Mouse (Mus musculus): ENCODE results near the gene Prss16. TPM values are rescaled to one million over a fixed set of nuclear protein-coding genes. Genes with fewer than 3 reads are reported as not detected.

Gene Prss16
- polyA plus RNA-seq (2015; fragmentation: Nextera tagmentation; extraction: Ambion mirVana) = 0.25 and 0.39 TPM in 2 replicates

DNA sequence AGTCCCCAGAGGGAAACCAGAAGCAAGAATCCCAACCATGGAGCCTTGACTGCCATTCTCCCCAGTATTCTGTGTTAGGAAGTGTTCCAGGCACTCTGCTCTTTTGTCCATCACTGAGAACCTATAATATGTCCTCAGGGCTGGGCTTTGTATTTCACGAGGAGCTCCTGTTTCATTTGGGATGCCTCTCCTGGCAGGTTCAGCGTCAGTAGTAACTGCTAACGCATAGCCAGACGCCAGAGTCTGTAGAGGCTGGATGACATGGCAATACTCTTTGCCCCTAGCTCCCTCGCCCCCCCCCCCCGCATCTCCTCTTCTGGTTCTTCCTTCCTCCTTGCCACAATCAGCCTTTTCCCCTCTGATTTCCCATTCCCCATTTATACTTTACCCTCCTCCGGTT, at the start of gene Prss16:
Gene Prss16 (minus strand): TSS at position 101 of the 400 bp plus-strand sequence.
- 22% methylated on average over 6 of the region's 7 CpGs for WGBS (ENCODE audit: insufficient replicate concordance)
- ATAC-seq (ENCODE audit: low read depth) (no peak), DNase-seq (no peak)
- no peak within 1 kb of the TSS for H3K27ac ChIP-seq
- H3K9ac ChIP-seq = no peak within 1 kb of the TSS
- H3K4me3 ChIP-seq (replicated peaks) = no peak within 1 kb of the TSS
- H3K4me1 ChIP-seq (replicated peaks) = peaks cover 35% of the 10 kb centered on the region
- no peaks in the 10 kb centered on the region for H3K9me3 ChIP-seq (replicated peaks)
- no peaks in the 10 kb centered on the region for H3K36me3 ChIP-seq
- no peak within 1 kb of the TSS for H3K4me2 ChIP-seq
- H3K27me3 ChIP-seq = peaks cover 93% of the 10 kb centered on the region

DNA sequence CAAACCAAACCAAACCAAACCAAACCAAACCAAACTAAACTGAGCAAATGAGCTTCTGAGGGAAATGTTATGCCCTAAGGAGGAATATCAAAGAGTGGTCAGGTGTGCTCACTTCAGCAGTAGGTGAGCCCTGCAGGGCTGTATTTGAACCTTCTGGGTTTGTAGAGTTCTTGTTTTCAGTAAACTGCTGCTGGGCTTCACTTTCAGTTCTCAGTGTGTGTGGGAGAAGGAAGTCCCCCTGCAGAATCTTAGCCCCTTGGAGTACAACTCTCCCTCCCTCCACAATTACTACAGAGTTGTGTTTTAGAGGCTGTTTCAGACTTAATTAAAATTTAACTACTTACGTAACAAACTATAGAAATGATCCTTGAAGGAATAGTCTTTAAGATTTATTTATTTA, 44.2 kb upstream of the Prss16 start:
- Histone ChIP-seq H3K27ac (no peak overlapping the region), H3K4me2 (no peak overlapping the region), H3K4me1 (replicated peaks) (peaks cover 32% of the 10 kb centered on the region), H3K9ac (no peak overlapping the region), H3K36me3 (no peaks in the 10 kb centered on the region), H3K9me3 (replicated peaks) (no peaks in the 10 kb centered on the region), H3K27me3 (no peaks in the 10 kb centered on the region), H3K4me3 (replicated peaks) (no peak overlapping the region)
- DNase-seq = no peak
- 82% methylated on average over 1 of the region's 1 CpGs for WGBS (ENCODE audit: insufficient replicate concordance)
- ATAC-seq (ENCODE audit: low read depth) = no peak

DNA sequence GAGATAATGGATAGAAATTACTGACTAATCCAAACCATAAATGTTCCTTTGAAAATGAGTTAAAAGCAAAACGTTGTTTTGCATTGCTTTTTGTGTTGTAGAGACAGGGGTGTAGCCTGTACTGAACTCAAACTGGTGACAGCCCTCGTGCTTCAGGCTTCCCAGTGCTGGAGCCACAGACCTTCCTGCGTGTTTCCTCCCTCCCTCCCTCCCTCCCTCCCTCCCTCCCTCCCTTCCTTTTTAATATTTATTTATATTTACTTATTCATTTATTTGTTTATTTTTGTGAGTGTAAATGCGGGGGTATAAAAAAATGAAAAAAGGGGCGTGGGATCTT, 41.9 kb upstream of the Prss16 start:
- WGBS (ENCODE audit: insufficient replicate concordance) = 6% methylated on average over 5 of the region's 5 CpGs
- ATAC-seq (ENCODE audit: low read depth) (no peak), DNase-seq (no peak)
- no peaks in the 10 kb centered on the region for H3K36me3 ChIP-seq
- H3K9ac ChIP-seq = peak overlapping the region; percentile 77
- peaks cover 36% of the 10 kb centered on the region for H3K4me1 ChIP-seq (replicated peaks)
- H3K9me3 ChIP-seq (replicated peaks) = no peaks in the 10 kb centered on the region
- H3K27me3 ChIP-seq = no peaks in the 10 kb centered on the region
- peak overlapping the region; percentile 85 for H3K4me2 ChIP-seq
- peak overlapping the region; percentile 70; the same call in 1 of the 2 replicates for H3K27ac ChIP-seq
- peak overlapping the region; percentile 65 for H3K4me3 ChIP-seq (replicated peaks)

DNA sequence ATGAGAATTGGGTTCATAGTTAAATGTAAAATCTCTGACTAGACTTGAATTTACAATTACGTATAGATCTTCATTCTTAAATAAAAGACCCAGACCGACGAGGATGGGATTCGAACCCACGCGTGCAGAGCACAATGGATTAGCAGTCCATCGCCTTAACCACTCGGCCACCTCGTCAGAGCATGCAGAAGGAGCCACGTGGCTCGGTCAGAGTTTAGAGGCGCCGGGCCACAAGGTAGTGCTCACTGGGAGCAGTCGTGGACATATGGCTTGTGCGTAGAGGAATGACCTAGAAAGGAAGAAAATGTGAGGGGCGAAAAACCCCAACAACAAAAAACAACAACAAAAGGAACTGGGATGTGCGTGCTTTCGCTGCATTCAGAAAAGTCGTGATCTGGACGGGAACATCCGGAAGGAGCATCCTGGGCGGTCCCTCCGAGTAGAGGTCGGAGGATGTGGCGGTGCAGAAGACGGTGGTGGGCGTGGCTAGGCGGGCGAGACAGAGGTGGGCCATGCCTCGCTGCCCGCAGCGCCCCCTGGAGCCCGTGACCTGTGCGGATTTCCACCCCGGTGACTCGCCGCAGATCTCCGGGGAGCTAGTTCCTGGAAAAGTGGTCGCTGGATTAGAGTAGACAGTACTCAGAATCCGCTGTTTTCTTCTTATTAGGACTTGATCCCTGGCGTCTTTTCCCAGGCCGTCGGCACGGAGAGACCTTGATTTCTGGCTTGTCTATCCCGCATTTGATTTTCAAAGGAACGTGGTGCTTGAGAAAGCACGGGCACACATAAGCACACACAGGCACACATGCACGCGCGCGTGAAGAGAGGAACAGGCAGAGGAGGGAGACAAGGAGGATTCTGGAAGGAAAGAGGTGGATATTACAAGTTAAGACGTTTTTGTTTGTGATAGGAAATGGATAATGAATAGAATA, 41.3 kb upstream of the Prss16 start:
- under 1% methylated on average over 52 of the region's 52 CpGs for WGBS (ENCODE audit: insufficient replicate concordance)
- Histone ChIP-seq H3K36me3 (no peaks in the 10 kb centered on the region), H3K9ac (peak overlapping the region; percentile 77), H3K4me3 (replicated peaks) (peak overlapping the region; percentile 65), H3K27me3 (no peaks in the 10 kb centered on the region), H3K4me2 (peak overlapping the region; percentile 85), H3K4me1 (replicated peaks) (peaks cover 42% of the 10 kb centered on the region), H3K9me3 (replicated peaks) (no peaks in the 10 kb centered on the region), H3K27ac (peak overlapping the region; percentile 74)
- ATAC-seq (ENCODE audit: low read depth) (peak; percentile 96), DNase-seq (peak; percentile 93)

DNA sequence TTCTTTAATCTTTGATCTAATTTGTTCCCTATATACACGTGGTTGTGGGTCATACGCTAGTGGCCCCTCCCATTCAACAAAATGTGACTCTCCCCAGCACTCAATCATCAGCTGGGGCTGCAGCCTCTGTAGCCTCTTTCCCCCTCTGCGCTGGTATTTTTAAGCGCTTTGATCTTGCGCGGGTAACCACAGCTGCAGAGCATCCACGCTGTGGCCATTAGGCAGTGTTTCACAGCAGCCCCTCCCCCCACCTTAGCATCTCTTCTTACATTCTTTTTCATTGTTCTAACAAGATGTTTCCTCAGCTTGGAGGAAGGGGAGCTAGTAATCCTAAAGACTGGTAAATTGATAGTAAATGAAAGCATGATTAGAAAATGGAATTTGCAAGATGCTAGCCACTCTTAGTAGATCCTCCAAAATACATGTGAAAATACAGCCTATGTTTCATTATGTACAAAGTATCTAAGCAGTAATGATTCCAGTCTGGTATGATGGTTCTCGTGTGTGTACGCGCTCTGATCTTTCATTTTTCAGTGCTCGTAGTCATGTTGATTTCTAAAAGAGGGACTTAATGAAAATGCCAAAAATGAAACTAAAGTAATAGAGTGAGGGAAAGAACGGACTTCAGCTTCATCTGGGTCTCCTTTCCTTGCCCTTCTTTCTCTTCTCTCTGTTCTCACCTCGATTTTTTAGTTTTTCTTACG, 40.3 kb upstream of the Prss16 start:
- Histone ChIP-seq H3K4me3 (replicated peaks) (peak overlapping the region; percentile 65), H3K9me3 (replicated peaks) (no peaks in the 10 kb centered on the region), H3K36me3 (no peaks in the 10 kb centered on the region), H3K4me2 (peak overlapping the region; percentile 85), H3K27ac (peak overlapping the region; percentile 74), H3K9ac (peak overlapping the region; percentile 74), H3K4me1 (replicated peaks) (peaks cover 45% of the 10 kb centered on the region), H3K27me3 (no peaks in the 10 kb centered on the region)
- no peak for DNase-seq
- no peak for ATAC-seq (ENCODE audit: low read depth)
- WGBS (ENCODE audit: insufficient replicate concordance) = 1% methylated on average over 14 of the region's 14 CpGs

DNA sequence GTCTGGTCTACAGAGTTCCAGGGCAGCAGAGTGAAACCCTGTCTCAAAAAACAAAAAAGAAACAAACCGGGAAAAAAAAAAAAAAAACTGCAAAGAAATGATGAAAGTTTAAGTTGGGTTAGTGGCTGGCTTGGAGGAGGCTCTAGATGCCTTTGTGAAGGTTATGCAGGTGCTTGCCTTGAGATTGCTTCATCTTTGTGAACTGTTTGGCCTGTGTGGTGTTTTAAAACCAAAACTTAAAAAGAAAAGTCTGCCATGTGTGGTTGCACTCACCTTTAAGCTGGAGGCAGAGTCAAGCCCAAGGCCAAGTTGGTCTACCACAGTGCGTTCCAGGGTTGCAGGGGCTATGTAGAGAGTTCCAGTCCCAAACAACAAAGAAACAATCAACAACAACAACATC, 39.5 kb upstream of the Prss16 start:
- Histone ChIP-seq H3K27me3 (no peaks in the 10 kb centered on the region), H3K36me3 (no peaks in the 10 kb centered on the region), H3K9ac (no peak overlapping the region), H3K4me3 (replicated peaks) (0 out of 2 replicates have a peak overlapping the region, but pooled peaks have one; percentile 2), H3K4me1 (replicated peaks) (peaks cover 52% of the 10 kb centered on the region), H3K9me3 (replicated peaks) (no peaks in the 10 kb centered on the region), H3K4me2 (peak overlapping the region; percentile 34; the same call in 1 of the 2 replicates), H3K27ac (no peak overlapping the region)
- ATAC-seq (ENCODE audit: low read depth) = no peak
- DNase-seq = no peak
- WGBS (ENCODE audit: insufficient replicate concordance) = 56% methylated on average over 2 of the region's 2 CpGs

DNA sequence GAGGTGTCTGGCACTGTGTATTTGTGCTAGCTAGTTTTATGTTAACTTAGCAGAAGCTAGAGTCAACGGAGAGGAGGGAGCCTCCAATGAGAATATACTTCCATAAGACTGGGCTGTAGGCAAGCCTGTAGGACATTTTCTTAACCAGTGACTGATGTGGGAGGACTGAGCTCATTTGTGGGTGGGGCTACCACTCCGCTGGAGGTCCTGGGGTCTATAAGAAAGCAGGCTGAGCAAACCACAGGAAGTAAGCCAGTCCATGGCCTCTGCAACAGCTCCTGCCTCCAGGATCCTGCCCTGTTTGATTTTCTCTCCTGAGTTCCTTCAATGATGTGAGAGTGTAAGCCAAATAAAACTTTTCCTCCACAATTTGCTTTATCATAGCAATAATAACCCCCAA, 35.8 kb upstream of the Prss16 start:
- DNase-seq = no peak

DNA sequence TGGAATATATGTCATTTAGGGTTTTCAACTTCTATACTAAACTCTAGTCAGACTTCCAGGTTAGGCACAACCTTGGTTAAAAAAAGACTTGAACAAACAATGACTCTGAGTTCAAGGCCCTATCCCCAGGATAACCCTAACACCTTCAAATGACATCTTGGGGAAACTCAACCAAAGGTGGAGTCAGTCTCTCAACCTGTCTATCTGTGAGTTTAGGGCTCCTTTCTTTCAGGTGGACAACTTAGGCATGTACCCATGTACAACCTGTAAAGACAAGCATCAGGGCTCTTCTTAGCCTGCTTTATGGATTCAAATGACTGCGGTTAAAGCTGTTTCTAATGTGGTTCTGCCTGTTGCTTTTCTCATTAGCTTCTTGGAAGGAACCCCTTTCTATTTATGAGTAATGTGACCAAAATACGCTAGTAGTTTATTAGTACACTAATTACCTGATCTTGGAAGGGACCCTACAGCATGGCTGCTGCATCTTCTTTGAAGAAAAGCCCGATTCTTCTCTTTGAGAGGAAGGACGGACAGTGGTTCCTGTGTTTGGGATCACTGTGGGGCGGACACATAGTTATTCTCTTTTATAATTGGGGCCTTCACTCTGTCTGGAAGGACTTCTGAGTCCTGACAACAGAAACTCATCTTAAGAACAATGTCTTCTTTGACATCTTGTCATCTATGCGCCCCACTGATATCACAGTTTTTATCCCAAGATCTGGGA, 35.1 kb upstream of the Prss16 start:
- peak overlapping the region; percentile 54 for H3K4me3 ChIP-seq (replicated peaks)
- peak overlapping the region; percentile 62 for H3K4me2 ChIP-seq
- H3K27ac ChIP-seq = peak overlapping the region; percentile 96
- DNase-seq (no peak), ATAC-seq (ENCODE audit: low read depth) (no peak)
- no peaks in the 10 kb centered on the region for H3K27me3 ChIP-seq
- peak overlapping the region; percentile 76 for H3K9ac ChIP-seq
- no peaks in the 10 kb centered on the region for H3K9me3 ChIP-seq (replicated peaks)
- H3K36me3 ChIP-seq = no peaks in the 10 kb centered on the region
- peaks cover 57% of the 10 kb centered on the region for H3K4me1 ChIP-seq (replicated peaks)
- 84% methylated on average over 6 of the region's 6 CpGs for WGBS (ENCODE audit: insufficient replicate concordance)

More for the DNA sequence above, 35.8 kb upstream of the Prss16 start:
- Histone ChIP-seq H3K9me3 (replicated peaks) (no peaks in the 10 kb centered on the region), H3K9ac (peak overlapping the region; percentile 76), H3K27me3 (no peaks in the 10 kb centered on the region), H3K36me3 (no peaks in the 10 kb centered on the region), H3K4me1 (replicated peaks) (peaks cover 57% of the 10 kb centered on the region), H3K4me2 (peak overlapping the region; percentile 62), H3K4me3 (replicated peaks) (peak overlapping the region; percentile 54; the same call in 1 of the 2 replicates), H3K27ac (peak overlapping the region; percentile 96)
- no peak for ATAC-seq (ENCODE audit: low read depth)
- 21% methylated on average over 2 of the region's 2 CpGs for WGBS (ENCODE audit: insufficient replicate concordance)

DNA sequence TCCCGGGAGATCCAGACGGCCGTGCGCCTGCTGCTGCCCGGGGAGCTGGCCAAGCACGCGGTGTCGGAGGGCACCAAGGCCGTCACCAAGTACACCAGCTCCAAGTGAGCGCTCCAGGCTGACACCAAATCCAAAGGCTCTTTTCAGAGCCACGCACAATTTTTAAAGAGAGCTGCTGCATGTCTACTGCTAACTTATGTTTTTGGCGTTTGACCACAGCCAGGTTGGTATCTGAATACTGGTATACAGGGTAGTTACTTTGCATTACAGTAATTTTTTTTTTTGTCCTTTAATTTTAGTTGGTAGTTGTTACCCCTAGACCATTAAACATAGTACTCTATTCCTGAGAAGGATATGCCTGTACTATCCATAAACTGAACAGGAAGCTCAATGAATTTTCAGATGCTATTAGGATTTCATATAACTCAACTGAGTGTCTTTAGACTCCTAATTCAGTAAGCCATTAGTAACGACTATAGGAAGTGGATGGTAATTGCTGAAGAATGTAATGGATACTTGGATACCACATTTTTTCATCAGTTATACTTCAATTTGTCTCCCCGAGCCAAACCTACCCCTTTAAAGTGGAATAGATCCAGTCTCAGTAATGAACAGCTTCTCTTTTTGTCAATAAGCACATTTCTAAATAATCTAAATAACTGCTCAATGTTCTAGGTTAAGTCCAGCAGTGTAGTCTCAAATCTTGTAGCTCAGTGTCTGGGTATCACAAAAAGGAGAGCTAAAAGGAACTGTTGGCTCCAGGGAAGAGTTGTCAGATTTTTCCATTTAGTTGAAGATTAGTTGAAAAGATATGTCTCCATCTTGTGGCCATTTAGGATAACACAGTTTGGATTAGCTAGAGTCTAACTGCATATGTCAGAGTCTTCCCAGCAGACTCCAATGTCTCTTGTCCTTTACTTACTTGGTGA, 34.2 kb upstream of the Prss16 start:
- H3K27ac ChIP-seq = peak overlapping the region; percentile 96
- peak overlapping the region; percentile 62 for H3K4me2 ChIP-seq
- peak; percentile 8 for ATAC-seq (ENCODE audit: low read depth)
- H3K9me3 ChIP-seq (replicated peaks) = no peaks in the 10 kb centered on the region
- no peak for DNase-seq
- peaks cover 56% of the 10 kb centered on the region for H3K4me1 ChIP-seq (replicated peaks)
- no peaks in the 10 kb centered on the region for H3K36me3 ChIP-seq
- no peaks in the 10 kb centered on the region for H3K27me3 ChIP-seq
- WGBS (ENCODE audit: insufficient replicate concordance) = 3% methylated on average over 12 of the region's 14 CpGs
- H3K9ac ChIP-seq = peak overlapping the region; percentile 76
- peak overlapping the region; percentile 54 for H3K4me3 ChIP-seq (replicated peaks)
